Mouse (Mus musculus) retina, postnatal 7 days (tissue): Measurements from ENCODE around the gene Snai1.

ENCODE experiments used
- DNase-seq: peaks from one replicate; pipeline ENCODE4 v3.0.0-alpha.2; 2012; ENCODE audit warnings: low read depth, low spot score

Gene Snai1

DNA sequence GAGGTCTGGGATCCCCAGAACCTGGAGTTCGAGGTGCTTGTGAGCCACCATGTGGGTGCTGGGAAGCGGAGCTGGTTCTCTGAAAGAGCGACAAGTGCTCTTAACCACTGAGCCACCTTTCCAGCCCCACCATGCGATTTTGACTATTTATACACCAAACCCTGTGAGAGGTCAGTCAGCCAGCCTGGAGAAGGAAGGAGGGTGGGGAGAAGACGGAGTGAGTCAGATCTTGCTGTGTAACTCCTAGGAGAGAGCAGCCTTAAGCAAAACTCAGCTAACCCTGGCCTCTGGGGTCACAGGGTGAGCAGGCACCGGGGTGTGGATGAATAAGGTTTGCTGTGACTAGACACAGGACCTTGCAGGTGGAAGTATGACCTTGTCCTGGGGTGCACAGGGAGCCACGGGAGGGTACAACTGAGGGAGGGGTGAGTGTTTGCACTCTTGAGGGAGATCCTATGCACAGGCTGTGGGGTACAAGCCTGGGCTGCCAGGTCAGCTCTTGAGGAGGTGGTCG lies 12.4 kb downstream of the Snai1 start:
- DNase-seq, result no peak

- no peak for DNase-seq
Measured at GRCm38 (mm10) chr2:167551342-167551920, 13.4 kb downstream of the Snai1 start.

DNA sequence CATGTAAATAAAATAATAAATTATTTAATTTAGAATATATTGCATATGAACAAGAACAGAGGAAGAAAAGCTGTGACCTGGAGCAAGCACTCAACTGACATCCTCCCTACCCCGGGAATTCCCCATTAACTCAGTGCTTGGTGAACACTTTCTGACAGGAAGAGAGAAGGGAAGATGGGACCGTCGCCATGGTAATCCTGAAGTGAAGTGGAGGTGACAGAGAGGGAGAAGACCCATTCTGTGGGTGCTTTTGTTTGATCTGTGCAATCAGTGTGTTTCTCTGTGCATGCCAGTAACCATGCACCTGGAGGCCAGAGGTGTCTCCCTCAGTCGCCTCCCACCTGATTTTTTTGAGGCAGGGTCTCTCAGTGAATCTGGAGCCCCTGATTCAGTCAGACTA lies 14.3 kb downstream of the Snai1 start:
- DNase-seq, result no peak

DNA sequence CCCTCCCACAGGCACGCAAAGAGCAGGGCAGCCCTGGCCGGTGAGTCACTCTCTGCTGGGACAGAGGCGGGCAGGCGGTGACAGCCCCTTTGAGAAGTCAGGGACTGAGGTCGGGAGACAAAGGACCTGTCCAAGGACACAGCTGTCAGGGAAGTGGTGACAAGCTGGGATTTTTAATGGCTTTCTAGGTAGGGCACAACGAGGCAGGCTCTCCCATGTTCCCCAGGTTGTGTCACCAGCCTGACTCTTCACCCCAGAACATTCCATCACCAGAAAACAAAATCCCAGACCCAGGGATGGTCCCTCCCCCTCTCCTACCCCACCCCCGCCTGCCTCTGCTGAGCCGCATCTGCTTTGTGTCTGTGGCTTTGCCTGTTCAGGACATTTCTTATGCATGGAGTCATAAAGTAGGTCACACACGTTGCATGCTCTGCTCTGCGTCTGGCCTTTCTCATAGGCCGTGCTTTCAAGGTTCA lies 15.0 kb downstream of the Snai1 start:
- no peak for DNase-seq

DNA sequence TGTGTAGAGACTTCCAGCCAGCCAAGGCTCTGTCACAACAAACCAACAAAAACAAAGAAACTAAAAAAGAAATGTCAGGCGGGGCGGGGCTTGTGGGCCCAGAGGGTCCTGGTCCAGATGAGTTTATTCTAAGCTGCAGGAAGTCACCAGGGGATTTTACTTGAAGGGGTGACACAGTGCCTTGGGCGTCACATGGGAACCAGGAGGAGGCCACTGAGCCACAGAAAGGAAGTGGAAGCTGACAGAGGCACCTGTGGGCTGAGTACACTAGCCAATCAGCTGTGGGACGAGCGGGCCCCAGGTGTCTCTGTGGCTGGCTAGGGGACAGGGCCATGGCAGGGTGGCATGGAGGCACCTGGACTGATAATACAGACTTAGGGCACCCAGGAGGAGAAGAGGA lies 17.8 kb downstream of the Snai1 start:
- DNase-seq, result no peak

- DNase-seq, result no peak
Measured at GRCm38 (mm10) chr2:167559413-167559812, 21.4 kb downstream of the Snai1 start.

GRCm38 (mm10) chr2:167562101-167562500 lies 24.1 kb downstream of the Snai1 start:
- no peak for DNase-seq

DNA sequence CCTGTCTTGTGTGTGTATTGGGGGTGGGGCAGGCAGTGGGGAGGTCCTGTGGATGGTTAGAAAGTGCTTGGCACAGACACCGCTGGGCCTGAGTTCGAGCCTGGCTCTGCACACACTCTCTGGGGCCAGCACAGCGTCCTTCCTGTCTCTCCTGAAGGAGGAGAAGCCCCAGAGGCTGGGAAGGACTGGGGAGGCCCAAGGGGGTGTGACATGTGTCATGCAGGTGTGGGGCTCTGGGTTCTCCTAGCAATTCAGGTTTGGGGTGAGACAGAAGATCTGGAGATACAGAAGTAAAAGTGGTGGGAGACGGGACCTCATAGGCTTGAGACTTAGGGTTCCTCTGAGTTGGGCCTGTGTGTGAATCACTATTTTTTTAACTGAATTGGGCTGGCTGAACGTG lies 25.0 kb downstream of the Snai1 start:
- no peak for DNase-seq

DNA sequence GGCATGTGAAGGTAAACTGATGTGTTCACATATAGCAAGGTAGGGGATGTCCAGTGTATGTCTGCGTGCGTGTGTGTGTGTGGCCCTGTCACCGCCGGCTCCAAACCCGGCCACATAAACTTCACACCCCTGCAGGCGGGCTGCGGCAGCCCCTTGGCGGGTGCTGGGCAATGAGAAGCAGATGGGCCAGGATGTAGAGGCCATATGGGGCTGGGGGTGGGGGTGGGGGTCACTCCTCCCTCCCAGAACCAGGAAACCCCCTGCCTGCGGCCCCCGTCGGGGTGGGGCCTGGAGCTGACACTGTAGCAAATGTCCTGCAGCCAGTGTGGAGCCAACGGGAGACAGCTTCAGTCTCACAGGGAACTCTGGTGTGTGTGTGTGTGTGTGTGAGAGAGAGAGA lies 25.7 kb downstream of the Snai1 start:
- DNase-seq, result no peak

DNA sequence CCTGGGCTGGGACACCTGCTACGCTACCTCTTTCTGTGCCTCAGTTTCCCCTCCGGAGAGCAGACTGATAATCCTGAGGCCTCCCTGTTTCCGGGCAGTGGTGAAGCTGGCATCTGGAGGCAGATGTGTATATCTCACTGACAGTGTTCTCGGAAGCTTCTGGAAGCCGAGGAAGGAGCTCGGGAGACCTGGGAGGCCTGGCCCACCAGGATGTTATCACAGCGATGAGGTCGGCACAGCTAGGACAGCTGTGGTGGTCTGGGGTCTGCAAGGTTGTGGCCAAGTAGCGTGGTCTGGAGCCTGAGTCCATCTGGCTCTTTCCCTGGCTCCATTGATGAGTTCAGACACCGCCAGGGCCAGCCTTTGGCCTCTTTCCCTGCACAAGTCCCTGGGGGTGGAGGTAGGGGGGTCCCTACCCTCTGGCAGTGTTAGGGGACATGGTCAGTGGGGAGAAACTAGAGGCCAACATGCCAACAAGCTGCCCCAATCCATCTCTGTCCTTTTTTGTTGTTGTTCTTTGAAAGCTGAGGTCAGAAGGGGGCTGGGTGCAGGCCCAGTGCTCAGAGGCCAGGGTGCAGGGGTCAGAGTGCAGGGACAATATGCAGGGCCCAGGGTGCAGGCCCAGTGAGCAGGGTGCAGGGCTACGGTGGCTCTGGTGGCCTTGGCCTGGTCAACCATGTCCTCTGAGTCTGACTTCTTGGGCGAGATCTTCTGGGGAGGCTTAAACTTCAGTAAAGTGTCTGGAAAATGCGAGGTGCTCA lies 26.7 kb downstream of the Snai1 start:
- no peak for DNase-seq

- DNase-seq, result no peak
Measured at GRCm38 (mm10) chr2:167565312-167565656, 27.3 kb downstream of the Snai1 start.

DNA sequence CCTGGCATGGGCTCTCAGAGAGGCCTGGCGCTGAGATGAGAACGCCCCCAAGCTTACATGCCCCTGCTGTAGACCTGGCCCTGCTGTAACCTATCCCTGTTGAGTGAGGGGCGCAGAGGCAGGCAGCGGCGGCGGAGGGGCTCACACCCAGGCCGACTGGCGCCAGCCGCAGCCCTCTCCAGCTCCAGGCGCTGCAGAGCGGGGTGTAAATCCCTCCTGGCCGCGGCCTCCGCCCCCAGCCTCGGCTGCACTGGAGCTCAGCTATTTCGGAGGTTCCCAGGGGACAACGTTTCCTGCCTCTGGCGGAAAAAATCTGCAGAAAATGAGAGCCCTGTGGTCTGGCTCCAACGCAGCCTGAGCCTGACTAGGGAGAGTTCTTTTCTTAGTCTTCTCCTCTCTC lies 27.7 kb downstream of the Snai1 start:
- DNase-seq, result no peak

DNA sequence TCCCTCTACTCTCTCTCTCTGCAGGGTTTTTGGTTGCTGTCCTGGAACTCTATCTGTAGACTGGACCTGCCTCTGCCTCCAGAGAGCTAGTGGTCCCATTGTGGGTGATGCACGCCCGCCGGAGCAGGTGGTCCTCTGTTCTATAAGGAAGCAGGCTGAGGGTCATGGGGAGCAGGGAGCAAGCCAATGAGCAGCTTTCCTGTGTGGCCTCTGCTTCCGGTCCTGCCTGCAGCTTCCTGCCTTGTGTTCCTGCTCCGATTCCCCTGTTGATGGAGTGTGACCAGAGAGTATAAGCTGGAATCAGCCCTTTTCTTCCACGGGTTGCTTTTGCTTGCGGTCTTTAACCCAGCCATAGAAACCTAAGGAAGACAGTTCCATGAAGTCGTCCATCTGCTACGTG lies 30.1 kb downstream of the Snai1 start:
- DNase-seq, result no peak

GRCm38 (mm10) chr2:167569934-167570651 lies 32.1 kb downstream of the Snai1 start:
- no peak for DNase-seq

DNA sequence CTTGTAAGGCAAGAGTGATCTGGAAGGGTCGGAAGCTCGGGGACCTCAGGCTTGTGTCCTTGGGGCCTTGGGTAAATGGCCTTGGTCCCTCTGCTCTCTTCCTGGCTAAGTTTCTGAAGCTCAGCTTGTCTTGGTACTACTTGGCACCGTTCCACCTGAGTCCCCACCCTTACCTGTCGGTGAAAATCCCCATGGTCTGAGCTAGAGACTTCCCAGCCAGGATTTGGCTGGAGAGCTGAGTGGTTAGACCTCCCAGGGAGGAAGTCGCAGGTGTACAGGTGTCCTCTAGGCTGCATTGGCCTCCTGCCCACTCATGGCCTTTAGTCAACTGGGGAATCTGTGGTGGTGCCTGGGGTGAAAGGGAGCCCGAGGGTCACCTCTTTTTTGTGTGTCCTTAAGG lies 32.8 kb downstream of the Snai1 start:
- DNase-seq, result no peak

DNA sequence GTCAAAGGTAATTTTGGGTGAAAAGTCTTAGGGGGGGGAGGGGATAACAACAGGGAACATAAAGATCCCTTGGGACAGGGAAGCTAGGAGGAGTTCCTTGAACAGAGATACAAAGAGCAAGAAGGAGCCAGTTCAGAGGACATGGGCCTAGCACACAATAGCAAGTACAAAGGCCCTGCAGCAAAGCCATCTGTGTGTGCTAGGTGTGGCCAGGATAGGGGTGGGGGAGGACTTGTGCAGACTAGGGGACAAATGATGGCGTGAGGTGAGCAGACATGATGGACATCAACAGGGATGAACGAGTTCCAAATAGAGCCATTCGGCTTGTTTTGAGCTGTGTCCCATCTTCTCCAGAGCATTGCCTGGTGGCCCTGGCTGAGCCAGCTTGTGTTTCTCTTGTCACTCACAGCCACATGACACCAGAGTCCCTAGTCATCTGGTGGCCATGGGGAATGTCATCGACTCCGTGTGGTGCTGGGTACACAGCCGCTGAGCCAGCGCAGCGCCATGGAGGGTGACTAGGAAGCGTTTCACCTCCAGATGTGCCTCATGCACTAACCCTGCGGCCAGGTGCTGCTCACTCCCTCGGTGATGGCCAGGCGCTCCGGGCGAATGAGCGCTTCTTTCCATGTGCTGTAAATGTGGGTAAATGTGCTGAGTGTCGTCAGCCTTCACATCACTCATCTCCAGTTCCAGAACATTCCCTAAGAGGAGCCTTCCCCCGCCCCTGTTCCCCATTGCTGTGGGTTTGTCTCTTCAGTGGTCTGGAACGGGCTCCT lies 33.6 kb downstream of the Snai1 start:
- DNase-seq, result no peak

DNA sequence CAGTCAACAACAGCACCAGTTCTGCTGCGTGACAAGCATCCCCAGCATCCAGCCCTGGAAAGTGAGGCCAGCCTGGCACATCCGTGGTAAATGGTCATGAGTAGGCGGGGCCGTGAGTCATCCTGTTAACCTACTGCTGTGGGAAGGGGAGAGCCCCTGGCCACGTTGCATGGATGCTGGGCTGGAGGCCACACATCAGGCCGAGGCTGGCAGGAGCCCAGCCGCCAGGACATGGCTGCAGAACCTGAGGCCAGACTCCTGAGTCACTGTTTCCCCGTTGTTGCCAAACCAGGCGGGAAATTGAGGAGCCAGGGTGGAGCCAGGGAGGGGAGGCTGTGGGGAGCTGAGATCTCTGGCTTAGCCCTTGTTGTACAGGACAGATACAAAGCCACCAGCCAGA lies 36.8 kb downstream of the Snai1 start:
- no peak for DNase-seq

- no peak for DNase-seq
Measured at GRCm38 (mm10) chr2:167575581-167575980, 37.6 kb downstream of the Snai1 start.

DNA sequence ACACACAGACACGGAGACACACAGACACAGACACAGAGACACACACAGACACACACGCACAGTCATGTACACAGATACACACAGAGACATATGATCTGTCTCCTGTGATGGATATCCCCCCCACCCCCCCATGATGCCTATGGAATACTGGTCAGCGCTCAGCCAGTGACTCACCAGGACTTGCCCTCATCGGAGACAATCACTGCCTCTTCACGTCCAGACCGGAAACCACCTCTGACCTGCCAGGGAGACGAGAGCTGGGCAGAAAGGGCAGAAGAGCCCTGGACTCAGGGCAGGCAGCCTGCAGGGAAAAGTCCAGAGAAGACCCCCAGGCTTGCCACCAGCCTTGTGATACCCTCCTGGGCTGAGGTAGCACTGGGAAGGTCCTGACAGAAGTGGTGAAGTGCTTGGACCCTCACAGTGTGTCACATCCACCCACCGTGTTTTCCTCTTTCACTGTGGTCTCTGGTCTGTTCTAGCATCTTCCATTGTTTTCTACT lies 38.2 kb downstream of the Snai1 start:
- DNase-seq, result no peak

DNA sequence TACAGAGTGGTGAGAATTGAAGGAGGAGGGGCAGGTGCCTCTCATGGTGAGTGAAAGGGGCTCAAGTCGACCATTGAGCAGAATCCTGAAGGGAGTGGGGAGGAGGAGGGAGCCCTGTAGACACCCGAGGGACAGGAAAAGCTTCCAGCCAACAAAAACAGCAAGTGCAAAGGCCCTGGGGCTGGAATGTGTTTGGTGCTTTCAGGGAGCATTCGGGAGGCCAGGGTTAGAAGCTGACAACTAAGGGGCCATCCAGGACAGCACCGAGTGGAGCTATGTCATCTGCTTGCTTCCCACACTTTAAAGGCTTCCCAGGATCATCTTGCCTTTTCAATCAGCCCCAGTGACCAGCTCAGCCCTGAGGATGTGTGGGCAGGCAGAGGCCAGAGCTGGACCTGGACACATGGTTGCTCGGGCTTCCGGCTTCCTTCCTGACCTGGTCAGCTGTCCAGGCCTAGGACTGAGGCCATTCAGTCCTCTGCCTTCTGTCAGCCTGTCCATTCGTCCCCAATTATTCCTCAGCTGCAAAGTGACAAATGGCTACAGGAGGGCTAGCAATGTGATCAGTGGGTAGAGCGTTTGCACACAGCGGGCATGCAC lies 39.3 kb downstream of the Snai1 start:
- no peak for DNase-seq

DNA sequence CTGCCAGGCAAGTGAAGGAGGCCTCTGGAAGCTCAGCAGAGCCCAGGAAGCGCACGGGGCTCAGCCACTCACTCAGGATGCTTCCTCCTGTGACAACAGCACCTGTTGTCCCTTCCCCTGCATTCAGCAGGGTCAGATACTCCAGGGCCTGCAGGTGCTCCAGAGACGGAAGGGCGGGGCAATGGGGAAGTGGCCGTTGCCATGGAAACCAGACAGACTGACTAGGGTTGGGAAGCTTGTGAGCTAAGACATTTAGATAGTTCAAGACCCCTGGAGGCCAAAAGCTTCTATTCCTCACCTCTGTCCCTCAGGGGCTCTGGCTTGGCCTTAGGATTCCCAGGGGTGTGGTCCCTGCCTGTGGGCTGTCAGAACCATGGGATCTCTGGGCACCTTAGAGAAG lies 40.5 kb downstream of the Snai1 start:
- no peak for DNase-seq
